Mouse (Mus musculus): Measurements from ENCODE around the gene Rdh11. TPM values are rescaled to one million over a fixed set of nuclear protein-coding genes. Genes with fewer than 3 reads are reported as not detected.
"Not testable (repeated sequence)": the region's sequence is repeated elsewhere in the genome, so short reads cannot be mapped to it uniquely, and the experiment has no call there.

Rdh11 gene
- total RNA-seq (2021) = 10 to 100 TPM in 1 of 2 experiments, 1 to 10 TPM in 1; 9.8 to 10.3 TPM

GRCm38 (mm10) chr12:79192193-79192592, at the start of gene Rdh11:
Gene Rdh11, minus strand, starts transcription at chr12:79192293.
- no peak for DNase-seq

DNA sequence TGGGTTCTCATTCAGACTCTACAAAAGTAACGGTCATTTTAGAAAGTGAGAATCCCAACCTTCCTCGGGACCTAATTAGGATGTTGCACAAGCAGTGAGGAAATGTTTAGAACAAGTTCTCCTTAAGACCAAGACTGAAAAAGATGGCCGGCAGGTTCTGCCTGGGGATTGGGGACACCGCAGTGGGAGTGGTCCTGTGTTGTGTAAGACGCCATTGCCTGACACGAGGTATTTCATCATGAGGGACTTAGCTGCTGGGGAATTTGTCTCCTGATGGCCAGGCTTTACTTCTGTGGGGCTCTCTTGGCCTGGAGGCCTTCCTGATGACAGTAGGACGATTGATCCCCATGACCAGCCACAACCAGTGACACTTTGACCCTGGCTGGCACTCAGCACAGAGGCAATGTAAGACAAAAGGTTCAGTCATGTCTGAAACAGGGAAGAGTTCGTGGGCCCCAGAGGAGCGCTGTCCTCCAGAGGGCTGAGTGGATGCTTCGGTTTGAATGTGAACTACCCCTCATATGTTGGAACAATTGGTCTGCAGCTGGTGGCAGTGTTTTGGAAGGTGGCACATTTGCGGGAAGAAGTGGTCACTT, 43.5 kb upstream of the Rdh11 start:
- DNase-seq = no peak

- DNase-seq = no peak
These were observed 25.4 kb upstream of the Rdh11 start for GRCm38 (mm10) chr12:79217511-79217910.

GRCm38 (mm10) chr12:79211447-79211846, 19.4 kb upstream of the Rdh11 start:
- no peak for DNase-seq

GRCm38 (mm10) chr12:79208703-79209464, 16.8 kb upstream of the Rdh11 start, which contains the start of gene Rdh12:
Gene Rdh12, plus strand, starts transcription at chr12:79208914.
- peak; percentile 11 for DNase-seq

- no peak for DNase-seq
These were observed 9.8 kb upstream of the Rdh11 start for GRCm38 (mm10) chr12:79201882-79202281.

GRCm38 (mm10) chr12:79197105-79197504, 5.0 kb upstream of the Rdh11 start:
- DNase-seq = no peak

- DNase-seq = peak; percentile 78
These were observed 1.3 kb upstream of the Rdh11 start for GRCm38 (mm10) chr12:79193441-79193840.

- peak; percentile 80 for DNase-seq
These were observed 392 bp downstream of the Rdh11 start for GRCm38 (mm10) chr12:79191701-79192100.

DNA sequence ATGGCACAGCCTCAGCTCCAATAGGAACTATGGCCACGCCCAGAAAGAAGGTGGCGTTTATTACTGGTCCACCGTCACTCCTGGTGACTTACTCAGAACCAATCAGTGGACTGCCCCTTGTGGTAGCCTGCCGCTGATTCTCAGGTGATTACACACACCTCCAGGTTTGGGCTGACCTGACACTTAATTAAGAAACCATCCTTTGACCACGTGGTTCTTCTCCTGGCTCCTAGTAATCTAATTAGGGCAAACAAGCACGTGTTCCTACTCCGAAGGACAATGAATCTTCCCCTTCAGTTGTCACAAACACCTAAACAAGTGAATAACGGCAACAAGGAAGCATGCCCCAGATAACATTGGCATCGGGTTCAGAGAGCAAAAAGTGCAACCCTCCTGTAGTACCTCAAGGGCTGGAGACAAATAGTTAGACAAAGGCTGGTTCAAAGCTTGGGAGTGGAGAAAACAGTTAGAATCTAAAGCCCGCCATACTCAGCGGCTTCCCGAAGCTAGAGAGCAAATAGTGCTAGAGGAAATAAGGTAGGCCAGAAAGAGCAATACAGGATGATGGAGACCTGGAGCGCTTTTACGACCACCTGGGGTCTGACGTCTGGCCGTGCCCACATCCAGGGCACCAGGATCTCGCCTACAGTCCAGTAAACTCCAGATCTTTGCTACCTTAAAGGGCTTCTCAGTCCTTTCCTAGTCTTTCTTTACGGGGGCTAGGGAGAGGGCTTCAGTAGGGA, 991 bp downstream of the Rdh11 start:
- DNase-seq = peak; percentile 39

DNA sequence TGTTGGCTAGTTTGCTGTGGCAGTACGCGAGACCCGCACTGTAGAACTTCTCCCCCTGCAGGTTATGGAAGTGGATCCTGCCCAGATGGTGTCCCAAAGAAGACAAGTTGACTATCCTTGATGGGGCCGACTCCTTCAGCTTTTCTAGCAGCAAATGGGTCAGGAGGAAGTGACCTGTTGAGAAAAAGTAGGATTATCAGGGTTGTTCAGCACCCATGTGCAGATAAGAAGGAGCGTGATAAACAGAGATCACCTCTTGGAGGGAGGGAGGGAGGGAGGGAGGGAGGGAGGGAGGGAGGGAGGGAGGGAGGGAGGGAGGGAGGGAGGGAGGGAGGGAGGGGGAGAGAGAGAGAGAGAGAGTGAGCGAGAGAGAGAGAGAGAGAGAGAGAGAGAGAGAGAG, 6.9 kb downstream of the Rdh11 start:
- not testable (repeated sequence) for DNase-seq

DNA sequence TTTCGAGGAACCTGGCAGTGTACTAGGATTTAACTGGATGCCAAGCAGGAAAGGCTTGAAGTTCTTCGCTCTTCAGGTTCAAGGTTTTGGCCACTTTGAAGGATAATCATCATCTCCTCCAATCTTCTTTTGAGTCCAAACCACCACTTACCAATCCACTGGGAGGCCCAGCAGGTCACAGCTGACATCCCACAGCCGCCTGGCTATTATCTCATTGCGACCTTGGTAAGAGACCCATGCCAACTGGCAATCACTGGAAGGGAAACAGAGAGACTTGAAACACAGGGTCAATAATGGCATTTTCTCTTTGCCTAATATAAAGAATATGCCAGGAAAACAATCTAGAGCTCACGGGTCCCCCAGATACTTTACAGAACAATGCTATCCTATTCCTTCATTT, 16.1 kb downstream of the Rdh11 start:
- no peak for DNase-seq

- DNase-seq = peak; percentile 12
These were observed 18.4 kb downstream of the Rdh11 start for GRCm38 (mm10) chr12:79173721-79174120.

DNA sequence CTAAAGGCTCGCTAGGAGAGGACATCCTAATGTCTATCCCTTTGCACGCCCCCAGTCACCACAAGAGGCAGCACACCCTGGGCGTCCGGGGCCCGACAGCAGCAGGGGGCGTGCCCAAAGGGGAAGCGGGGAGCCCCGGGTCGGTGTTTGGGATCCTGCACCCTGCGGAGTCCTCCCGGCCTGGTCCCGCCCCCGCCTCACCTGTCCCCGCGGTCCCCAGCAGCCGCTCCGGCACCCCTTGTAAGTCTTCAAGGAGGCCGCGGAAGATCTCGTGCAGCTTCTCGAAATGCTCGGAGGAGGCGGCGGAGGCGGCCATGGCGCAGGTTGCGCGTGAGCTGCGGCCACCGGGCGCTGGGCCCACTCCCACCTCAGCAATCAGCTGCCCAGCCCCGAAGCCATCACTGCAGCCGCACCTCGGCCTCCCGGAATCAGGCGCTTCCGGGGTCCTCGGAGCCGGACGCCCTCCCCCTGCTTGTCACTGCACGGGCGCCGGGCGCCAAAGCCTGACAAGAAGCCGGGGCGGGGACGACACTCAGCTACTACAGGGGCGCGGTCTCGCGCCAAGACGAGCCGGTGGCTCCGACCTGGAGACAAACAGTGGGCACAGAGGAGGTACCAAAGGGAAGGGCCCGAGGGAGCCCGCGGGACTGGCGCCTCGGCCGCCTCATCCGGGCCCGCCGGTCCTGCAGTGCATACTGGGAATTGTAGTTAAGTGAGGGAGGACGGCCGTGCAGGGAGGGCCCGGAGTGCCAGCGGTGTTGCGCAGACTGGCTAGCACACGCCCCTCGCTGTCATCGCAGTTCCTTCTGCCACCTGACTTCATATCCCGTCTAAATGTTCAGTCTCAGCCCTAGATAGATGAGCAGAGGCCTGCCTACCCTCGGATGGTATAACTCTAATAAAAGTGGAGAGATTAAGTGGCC, 19.8 kb downstream of the Rdh11 start, which contains the start of gene Vti1b:
TSS of gene Vti1b (minus strand) at position 649 of the 923 bp plus-strand sequence.
- peak; percentile 88 for DNase-seq

DNA sequence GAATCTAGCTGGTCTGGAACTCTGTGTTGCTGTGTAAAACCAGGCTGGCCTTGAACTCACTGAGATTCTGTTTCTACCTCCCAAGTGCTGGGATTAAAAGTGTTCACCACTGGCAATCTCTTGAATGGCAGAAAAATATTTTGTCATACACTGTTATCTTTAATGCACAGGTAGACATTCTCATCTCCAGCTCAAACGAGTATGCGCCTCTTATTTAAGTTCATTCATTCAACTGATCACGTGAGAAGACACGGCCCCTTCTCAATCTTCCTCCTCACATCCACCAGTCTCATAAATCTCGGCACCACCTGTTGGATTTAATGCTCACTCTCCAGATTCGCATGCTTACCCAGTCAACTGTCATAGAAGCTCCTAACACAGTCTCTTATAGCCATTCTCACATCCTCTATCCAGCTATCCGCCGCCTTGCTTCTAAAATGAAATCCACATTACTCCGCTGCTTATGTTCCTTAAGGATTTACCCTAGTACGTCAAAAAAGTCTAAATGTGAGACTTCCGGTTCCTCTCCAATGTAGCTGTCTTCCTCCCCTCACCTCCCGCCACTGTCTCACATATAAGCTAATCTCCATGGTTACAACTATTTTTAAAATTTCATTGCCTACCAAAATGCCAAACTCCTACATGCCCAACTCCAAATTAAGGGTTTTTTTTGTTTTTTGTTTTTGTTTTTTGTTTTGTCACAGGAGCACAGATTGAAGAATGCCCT, 20.7 kb downstream of the Rdh11 start:
- no peak for DNase-seq

DNA sequence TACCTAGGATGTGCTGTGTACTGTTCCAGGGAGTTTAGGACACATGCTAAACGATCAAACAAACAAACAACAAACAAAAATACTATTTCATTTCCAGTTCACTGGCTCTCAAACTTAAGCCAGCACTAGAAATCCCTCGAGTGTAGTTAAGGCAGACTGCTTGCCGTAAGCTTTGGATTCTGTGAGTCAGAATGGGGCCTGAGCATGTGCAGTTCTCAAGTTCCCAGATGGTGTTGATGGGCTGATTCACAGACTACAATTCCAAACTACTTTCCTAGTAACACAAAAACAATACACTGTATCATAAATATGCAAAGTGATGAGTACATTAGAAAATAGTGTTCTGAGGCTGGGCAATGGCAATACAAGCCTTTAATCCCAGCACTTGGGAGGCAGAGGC, 21.7 kb downstream of the Rdh11 start:
- no peak for DNase-seq

GRCm38 (mm10) chr12:79169173-79169572, 22.9 kb downstream of the Rdh11 start:
- DNase-seq = no peak

GRCm38 (mm10) chr12:79162876-79163275, 29.2 kb downstream of the Rdh11 start:
- DNase-seq = no peak

GRCm38 (mm10) chr12:79149653-79150052, 42.4 kb downstream of the Rdh11 start:
- no peak for DNase-seq

DNA sequence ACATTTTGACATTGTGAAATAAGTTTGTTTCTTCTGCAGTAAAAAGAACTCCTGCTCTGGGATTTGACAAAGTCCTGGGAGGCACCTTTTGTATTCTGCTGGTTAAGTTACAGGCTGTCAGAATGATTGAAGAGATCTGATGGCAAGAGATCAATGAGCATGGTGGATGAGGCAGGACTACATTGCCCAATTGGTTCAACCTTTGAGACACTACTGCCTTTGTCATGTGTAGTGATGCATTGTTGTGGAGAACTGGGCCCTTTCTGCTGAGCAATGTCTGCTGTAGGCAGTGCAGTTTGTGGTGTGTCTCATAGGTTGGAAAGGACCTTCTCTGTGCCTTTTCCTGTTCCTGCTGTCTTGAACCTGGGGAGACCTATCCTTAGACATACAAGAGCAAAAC, 50.7 kb downstream of the Rdh11 start:
- no peak for DNase-seq

- no peak for DNase-seq
These were observed 51.3 kb downstream of the Rdh11 start for GRCm38 (mm10) chr12:79140811-79141210.
